Mouse (Mus musculus) G1E (cell line): ENCODE measurements around the gene Slc25a12.

Experiments
- CTCF ChIP-seq: IDR thresholded peaks from 2 replicates; pipeline ENCODE4 v1.5.1; 2012; ENCODE audit warnings: low read depth, low read length, inconsistent platforms, mixed read lengths
- GATA1 ChIP-seq: IDR thresholded peaks from 2 replicates; pipeline ENCODE4 v1.6.1; 2012; ENCODE audit warnings: borderline replicate concordance, low read length, inconsistent platforms, mixed read lengths
- GATA2 ChIP-seq: IDR thresholded peaks from 2 replicates; pipeline ENCODE4 v1.6.1; 2012; ENCODE audit warnings: low read depth, low read length, inconsistent platforms, borderline replicate concordance
- POLR2AphosphoS5 ChIP-seq: IDR thresholded peaks from 2 replicates; pipeline ENCODE4 v1.6.1; 2012; ENCODE audit warnings: low read depth, low read length, inconsistent platforms; ENCODE audit not compliant: insufficient replicate concordance
- TAL1 ChIP-seq: conservative IDR thresholded peaks from 2 replicates; pipeline ENCODE4 v1.6.1; 2012; ENCODE audit warnings: low read depth, low read length, inconsistent platforms, mixed read lengths

DNA sequence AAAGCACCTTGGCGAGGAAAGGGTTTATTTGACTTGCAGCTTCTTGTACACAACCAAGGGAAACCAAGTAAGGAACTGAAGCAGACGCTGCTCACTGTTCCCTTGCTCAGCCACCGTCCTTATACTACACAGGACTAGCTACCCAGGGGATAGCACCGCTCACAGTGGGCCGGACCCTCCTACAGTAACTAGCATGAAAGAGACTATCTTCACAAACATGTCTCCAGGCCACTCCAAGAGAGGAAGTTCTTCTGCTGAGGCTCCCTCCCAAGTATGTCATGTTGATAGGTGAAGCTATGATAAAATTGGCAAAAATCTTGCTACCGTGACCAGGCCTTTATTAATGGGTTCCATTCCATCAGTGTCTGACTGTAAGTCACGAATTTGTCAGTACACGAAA, 98.9 kb downstream of the Slc25a12 start:
- TF ChIP-seq CTCF (no peak), TAL1 (no peak), GATA1 (no peak), GATA2 (no peak), POLR2AphosphoS5 (no peak)
